Mouse (Mus musculus): Measurements from ENCODE around the gene Adamts12. TPM values are rescaled to one million over a fixed set of nuclear protein-coding genes. Genes with fewer than 3 reads are reported as not detected.

The Adamts12 gene
- polyA plus RNA-seq, 1 experiment from 2014 or later: 0.20 TPM

DNA sequence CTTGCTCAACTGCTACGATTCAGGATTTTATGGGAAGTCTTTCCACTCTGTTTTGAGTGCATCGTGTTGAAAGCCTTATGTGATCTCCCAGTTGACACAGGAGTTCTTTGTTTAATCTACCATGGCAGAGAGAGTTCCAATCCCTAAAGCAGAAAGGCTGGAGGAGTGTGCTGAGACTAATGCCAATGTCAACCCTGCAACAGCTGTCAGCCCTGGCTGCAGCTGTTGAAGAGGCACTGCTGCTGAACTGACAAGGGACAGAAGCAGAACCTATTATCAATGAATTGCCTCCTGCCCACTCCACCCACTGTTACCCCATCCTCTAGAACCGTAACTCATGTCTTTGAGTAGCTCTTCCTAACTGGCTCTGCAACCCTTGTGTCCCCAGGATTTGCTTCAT, 101.3 kb downstream of the Adamts12 start:
- whole genome bisulfite sequencing (ENCODE audit: insufficient replicate concordance): 67% methylated on average over 3 of the region's 3 CpGs

GRCm38 (mm10) chr15:11173884-11174470, 109.4 kb downstream of the Adamts12 start:
- H3K36me3 ChIP-seq (replicated peaks; ENCODE audit: insufficient read depth, low read length): no peaks in the 10 kb centered on the region
- H3K4me2 ChIP-seq (ENCODE audit: low read depth, low read length): no peak overlapping the region
- H3K27me3 ChIP-seq (ENCODE audit: insufficient read depth, low read length): peaks cover 8% of the 10 kb centered on the region; the same call in 1 of the 2 replicates
- no peaks in the 10 kb centered on the region for H3K9me3 ChIP-seq (ENCODE audit: low read length)
- TF ChIP-seq EP300 (IDR thresholded peaks at IDR 0.05; ENCODE audit: low read depth) (no peak), CTCF (IDR thresholded peaks at IDR 0.05; ENCODE audit: low read depth) (no peak)
- DNase-seq (no peak), ATAC-seq (no peak)
- 91% methylated on average over 7 of the region's 7 CpGs for WGBS (ENCODE audit: insufficient replicate concordance)
- no peak overlapping the region for H3K9ac ChIP-seq (replicated peaks)
- no peak overlapping the region for H3K27ac ChIP-seq (ENCODE audit: low read depth)
- H3K4me3 ChIP-seq (ENCODE audit: low read depth, low read length): no peak overlapping the region
- no peaks in the 10 kb centered on the region for H3K4me1 ChIP-seq (ENCODE audit: insufficient read depth)

More for the DNA sequence above, 101.3 kb downstream of the Adamts12 start:
- no peak for ATAC-seq
- no peak overlapping the region for H3K4me2 ChIP-seq (ENCODE audit: low read depth, low read length)
- no peaks in the 10 kb centered on the region for H3K27me3 ChIP-seq (ENCODE audit: insufficient read depth, low read length)
- H3K9me3 ChIP-seq (ENCODE audit: low read length): no peaks in the 10 kb centered on the region
- no peaks in the 10 kb centered on the region for H3K36me3 ChIP-seq (replicated peaks; ENCODE audit: insufficient read depth, low read length)
- H3K4me3 ChIP-seq (ENCODE audit: low read depth, low read length): no peak overlapping the region
- DNase-seq: no peak
- no peaks in the 10 kb centered on the region for H3K4me1 ChIP-seq (ENCODE audit: insufficient read depth)
- H3K9ac ChIP-seq (replicated peaks): no peak overlapping the region
- no peak overlapping the region for H3K27ac ChIP-seq (ENCODE audit: low read depth)
- TF ChIP-seq EP300 (IDR thresholded peaks at IDR 0.05; ENCODE audit: low read depth): no peak
- no peak for TF ChIP-seq CTCF (IDR thresholded peaks at IDR 0.05; ENCODE audit: low read depth)

GRCm38 (mm10) chr15:11174842-11175241, 110.3 kb downstream of the Adamts12 start:
- Histone ChIP-seq H3K9ac (replicated peaks) (no peak overlapping the region), H3K9me3 (ENCODE audit: low read length) (no peaks in the 10 kb centered on the region), H3K4me3 (ENCODE audit: low read depth, low read length) (no peak overlapping the region), H3K27ac (ENCODE audit: low read depth) (no peak overlapping the region), H3K36me3 (replicated peaks; ENCODE audit: insufficient read depth, low read length) (no peaks in the 10 kb centered on the region), H3K4me2 (ENCODE audit: low read depth, low read length) (no peak overlapping the region), H3K27me3 (ENCODE audit: insufficient read depth, low read length) (peaks cover 8% of the 10 kb centered on the region; the same call in 1 of the 2 replicates), H3K4me1 (ENCODE audit: insufficient read depth) (no peaks in the 10 kb centered on the region)
- no peak for TF ChIP-seq CTCF (IDR thresholded peaks at IDR 0.05; ENCODE audit: low read depth)
- no peak for TF ChIP-seq EP300 (IDR thresholded peaks at IDR 0.05; ENCODE audit: low read depth)
- ATAC-seq (no peak), DNase-seq (no peak)
- 80% methylated on average over 13 of the region's 13 CpGs for WGBS (ENCODE audit: insufficient replicate concordance)

- Histone ChIP-seq H3K27me3 (ENCODE audit: insufficient read depth, low read length) (peaks cover 8% of the 10 kb centered on the region; the same call in 1 of the 2 replicates), H3K4me3 (ENCODE audit: low read depth, low read length) (no peak overlapping the region), H3K4me1 (ENCODE audit: insufficient read depth) (no peaks in the 10 kb centered on the region), H3K36me3 (replicated peaks; ENCODE audit: insufficient read depth, low read length) (no peaks in the 10 kb centered on the region), H3K9me3 (ENCODE audit: low read length) (peaks cover 2% of the 10 kb centered on the region; the same call in 1 of the 2 replicates), H3K4me2 (ENCODE audit: low read depth, low read length) (no peak overlapping the region), H3K9ac (replicated peaks) (no peak overlapping the region), H3K27ac (ENCODE audit: low read depth) (no peak overlapping the region)
- DNase-seq: no peak
- WGBS (ENCODE audit: insufficient replicate concordance): 75% methylated on average over 9 of the region's 9 CpGs
- no peak for ATAC-seq
- TF ChIP-seq EP300 (IDR thresholded peaks at IDR 0.05; ENCODE audit: low read depth): no peak
- no peak for TF ChIP-seq CTCF (IDR thresholded peaks at IDR 0.05; ENCODE audit: low read depth)
Measured at GRCm38 (mm10) chr15:11177448-11177847, 112.9 kb downstream of the Adamts12 start.

- 71% methylated on average over 2 of the region's 2 CpGs for WGBS (ENCODE audit: insufficient replicate concordance)
Measured at GRCm38 (mm10) chr15:11179751-11180169, 115.2 kb downstream of the Adamts12 start.

DNA sequence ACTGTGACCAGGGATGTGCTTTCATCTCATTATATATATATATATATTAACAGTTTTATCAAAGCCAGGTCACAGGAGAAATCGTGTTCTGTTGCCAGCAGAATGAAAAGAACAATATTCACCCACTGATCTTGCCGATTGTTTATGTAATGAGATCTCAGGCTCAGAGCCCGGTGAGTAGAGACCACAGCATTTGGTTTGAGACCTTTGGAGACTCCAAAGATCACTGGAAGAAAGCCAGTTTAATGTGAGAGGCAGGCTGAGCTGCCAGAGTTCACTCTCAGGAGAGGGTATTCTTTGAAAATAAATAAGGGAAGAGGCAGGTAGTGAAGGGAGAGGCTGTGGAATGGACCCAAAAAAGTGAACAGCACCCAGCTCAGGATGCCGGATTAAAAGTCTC, 122.1 kb downstream of the Adamts12 start:
- H3K27me3 ChIP-seq (ENCODE audit: insufficient read depth, low read length): peaks cover 11% of the 10 kb centered on the region; the same call in 1 of the 2 replicates
- no peak for ATAC-seq
- TF ChIP-seq CTCF (IDR thresholded peaks at IDR 0.05; ENCODE audit: low read depth) (no peak), EP300 (IDR thresholded peaks at IDR 0.05; ENCODE audit: low read depth) (no peak)
- WGBS (ENCODE audit: insufficient replicate concordance): 63% methylated on average over 4 of the region's 4 CpGs
- no peak for DNase-seq
- no peaks in the 10 kb centered on the region for H3K4me1 ChIP-seq (ENCODE audit: insufficient read depth)
- no peak overlapping the region for H3K4me3 ChIP-seq (ENCODE audit: low read depth, low read length)
- H3K9me3 ChIP-seq (ENCODE audit: low read length): peaks cover 2% of the 10 kb centered on the region; the same call in 1 of the 2 replicates
- H3K36me3 ChIP-seq (replicated peaks; ENCODE audit: insufficient read depth, low read length): no peaks in the 10 kb centered on the region
- H3K9ac ChIP-seq (replicated peaks): no peak overlapping the region
- H3K4me2 ChIP-seq (ENCODE audit: low read depth, low read length): no peak overlapping the region
- no peak overlapping the region for H3K27ac ChIP-seq (ENCODE audit: low read depth)

More at GRCm38 (mm10) chr15:11179751-11180169, 115.2 kb downstream of the Adamts12 start:
- Histone ChIP-seq H3K27me3 (ENCODE audit: insufficient read depth, low read length) (peaks cover 8% of the 10 kb centered on the region; the same call in 1 of the 2 replicates), H3K4me2 (ENCODE audit: low read depth, low read length) (no peak overlapping the region), H3K4me1 (ENCODE audit: insufficient read depth) (no peaks in the 10 kb centered on the region), H3K9me3 (ENCODE audit: low read length) (peaks cover 2% of the 10 kb centered on the region; the same call in 1 of the 2 replicates), H3K27ac (ENCODE audit: low read depth) (no peak overlapping the region), H3K36me3 (replicated peaks; ENCODE audit: insufficient read depth, low read length) (no peaks in the 10 kb centered on the region), H3K9ac (replicated peaks) (no peak overlapping the region), H3K4me3 (ENCODE audit: low read depth, low read length) (no peak overlapping the region)
- TF ChIP-seq EP300 (IDR thresholded peaks at IDR 0.05; ENCODE audit: low read depth) (no peak), CTCF (IDR thresholded peaks at IDR 0.05; ENCODE audit: low read depth) (no peak)
- DNase-seq (no peak), ATAC-seq (no peak)

All from liver, postnatal 0 days (tissue).